Mouse (Mus musculus) CD4-positive, CD25-positive, alpha-beta regulatory T cell, adult 2 months (primary cell): ENCODE data around the gene Tex2.
"Not testable (repeated sequence)": the region's sequence is repeated elsewhere in the genome, so short reads cannot be mapped to it uniquely, and the experiment has no call there.

ENCODE experiments used
- DNase-seq: peaks from one replicate; pipeline ENCODE4 v3.0.0-alpha.2; 2012; ENCODE audit warnings: low read depth, low spot score

Gene Tex2

DNA sequence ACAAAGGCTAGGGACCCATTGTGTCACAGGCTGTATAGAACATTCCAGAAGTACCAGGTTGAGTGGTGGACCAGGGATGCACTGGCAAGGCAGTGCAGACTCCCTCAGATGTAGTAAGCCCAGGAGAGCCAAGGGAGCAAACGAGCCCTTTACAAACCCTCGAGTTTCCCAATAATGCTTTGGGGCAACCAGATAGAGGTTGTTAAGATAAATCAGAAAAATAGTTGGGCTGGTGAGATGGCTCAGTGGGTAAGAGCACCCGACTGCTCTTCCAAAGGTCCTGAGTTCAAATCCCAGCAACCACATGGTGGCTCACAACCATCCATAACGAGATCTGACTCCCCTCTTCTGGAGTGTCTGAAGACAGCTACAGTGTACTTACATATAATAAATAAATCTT lies 5.5 kb upstream of the Tex2 start:
- DNase-seq: not testable (repeated sequence)

GRCm38 (mm10) chr11:106617821-106618580 lies 4.8 kb upstream of the Tex2 start:
- no peak for DNase-seq

GRCm38 (mm10) chr11:106615561-106615960 lies 2.3 kb upstream of the Tex2 start:
- DNase-seq: no peak

GRCm38 (mm10) chr11:106614339-106614645 lies 1.1 kb upstream of the Tex2 start:
- DNase-seq: no peak

GRCm38 (mm10) chr11:106613638-106614338 lies 565 bp upstream of the Tex2 start:
- peak; percentile 62 for DNase-seq

DNA sequence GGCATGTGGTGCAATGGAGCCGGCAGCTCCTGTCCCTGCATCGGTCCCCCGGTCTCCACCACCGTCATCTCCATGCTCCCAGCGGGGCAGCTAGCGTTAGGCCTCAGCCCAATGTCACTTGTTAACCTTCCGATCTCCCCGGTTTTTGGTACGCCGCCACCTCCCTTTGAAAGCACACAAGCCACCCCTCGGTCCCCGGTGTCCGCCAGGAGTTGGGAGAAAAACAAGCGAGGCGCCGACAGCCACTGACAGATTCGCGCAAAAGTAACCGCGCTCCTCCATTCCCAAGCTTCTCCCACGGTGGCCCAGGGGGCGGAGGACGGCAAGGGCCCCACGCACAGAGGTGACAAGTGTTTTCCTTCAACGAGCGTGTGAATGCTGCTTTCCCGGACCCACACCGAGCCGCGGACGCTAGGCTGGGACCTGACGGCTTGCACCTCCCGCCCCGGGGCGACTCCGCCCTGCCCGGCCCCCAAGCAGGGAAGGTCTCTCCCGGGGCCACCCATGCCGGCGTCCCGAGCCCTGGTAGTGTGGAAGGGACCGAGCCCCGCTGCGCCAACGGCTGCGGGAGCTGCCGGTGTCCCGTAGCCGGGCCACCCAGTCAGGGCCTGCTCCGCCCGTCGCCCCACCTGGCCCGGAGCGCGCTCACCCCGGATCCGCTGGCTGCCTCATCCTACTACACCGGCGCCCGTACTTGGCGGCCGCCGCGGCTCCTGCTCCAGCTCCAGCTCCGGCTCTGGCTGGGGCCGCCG lies 838 bp downstream of the Tex2 start:
- peak; percentile 59 for DNase-seq

DNA sequence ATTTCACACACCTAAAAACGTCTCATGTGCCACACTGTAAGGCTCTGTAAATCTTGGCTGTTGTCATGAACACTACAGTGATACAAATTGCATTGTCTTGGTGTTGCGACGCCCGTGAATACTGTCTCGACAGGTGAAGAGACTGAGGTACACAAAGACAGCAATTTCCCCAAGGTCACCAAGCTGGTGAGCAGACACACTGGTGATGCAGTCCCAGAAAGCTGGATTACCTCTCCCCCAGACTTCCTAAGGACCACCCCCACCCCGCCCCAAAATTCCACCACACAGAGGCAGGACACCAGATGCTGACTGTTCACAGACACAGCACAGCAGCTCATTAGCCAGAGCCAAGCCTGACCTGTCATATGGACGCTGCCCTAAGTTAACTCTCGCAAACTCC lies 3.5 kb downstream of the Tex2 start:
- no peak for DNase-seq

GRCm38 (mm10) chr11:106607316-106607715 lies 5.9 kb downstream of the Tex2 start:
- DNase-seq: no peak

DNA sequence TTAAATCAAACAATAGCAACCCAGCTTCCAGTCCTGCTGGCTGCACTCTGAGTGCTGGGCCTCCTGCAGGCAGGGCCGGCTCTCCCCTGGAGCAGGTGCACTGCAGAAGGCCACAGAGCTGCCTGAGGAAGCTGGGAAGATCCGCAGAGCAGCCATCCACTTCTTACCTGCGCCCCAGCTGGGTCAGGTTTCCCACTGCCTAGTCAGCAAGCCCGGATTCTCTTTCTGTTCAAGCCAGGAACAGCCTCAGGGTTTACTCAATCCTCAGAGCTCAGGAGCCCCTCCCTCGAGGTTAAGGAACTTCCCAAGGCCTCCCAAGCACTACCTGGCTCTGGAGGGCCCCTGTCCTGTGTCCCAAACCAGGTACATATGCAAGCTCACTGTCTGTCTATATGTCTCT lies 7.2 kb downstream of the Tex2 start:
- DNase-seq: no peak

- no peak for DNase-seq
These were observed 10.0 kb downstream of the Tex2 start for GRCm38 (mm10) chr11:106603230-106603629.

- no peak for DNase-seq
These were observed 13.1 kb downstream of the Tex2 start for GRCm38 (mm10) chr11:106600124-106600523.

GRCm38 (mm10) chr11:106599345-106599744 lies 13.9 kb downstream of the Tex2 start:
- no peak for DNase-seq

- DNase-seq: peak; percentile 34
These were observed 14.9 kb downstream of the Tex2 start for GRCm38 (mm10) chr11:106598339-106598738.

DNA sequence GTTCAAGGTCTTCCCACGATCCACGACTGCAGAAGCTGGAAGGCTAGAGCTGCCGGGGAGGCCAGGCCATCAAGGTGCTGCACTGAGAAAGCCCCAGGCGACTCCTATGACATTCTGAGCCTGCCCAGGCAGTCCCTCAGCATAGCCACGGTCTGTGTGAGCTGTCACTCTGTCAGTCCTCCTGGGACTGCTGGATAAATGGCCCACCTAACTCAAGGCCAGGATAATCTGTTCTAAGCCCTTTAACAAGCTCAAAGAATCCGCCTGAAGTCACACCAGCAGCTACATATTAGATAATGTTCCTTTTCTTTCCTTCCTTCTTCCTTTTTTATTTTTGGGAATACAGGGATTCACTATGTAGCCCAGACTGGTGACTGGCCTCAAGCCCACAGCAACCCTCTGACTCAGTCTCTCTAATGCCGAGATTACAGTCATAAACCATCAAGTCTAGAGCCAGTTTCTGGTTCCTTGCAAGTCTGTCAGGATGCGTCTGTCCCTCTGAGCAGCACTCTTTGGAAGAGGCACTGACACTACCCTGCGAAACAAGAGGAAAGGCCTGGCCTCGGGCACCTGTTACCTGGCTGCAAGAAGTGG lies 15.4 kb downstream of the Tex2 start:
- DNase-seq: no peak

GRCm38 (mm10) chr11:106591183-106591582 lies 22.0 kb downstream of the Tex2 start:
- no peak for DNase-seq

DNA sequence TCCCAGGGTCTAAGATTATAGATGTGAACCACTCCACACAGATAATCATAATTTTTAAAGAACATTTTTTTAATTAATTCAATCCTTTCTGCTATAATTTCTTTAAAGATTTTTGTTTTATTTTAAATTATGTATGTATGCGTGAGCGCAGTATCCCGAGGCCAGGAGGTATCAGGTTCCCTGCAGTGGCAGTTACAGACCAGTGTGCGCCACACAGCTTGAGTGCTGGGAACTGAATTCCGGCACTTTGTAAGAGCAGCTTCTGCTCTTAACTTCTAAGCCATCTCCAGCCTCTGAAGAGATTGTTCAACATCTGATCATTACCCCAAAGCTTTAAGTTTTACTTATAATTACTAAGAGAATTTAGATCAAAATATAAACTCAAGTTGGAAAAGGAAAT lies 23.1 kb downstream of the Tex2 start:
- no peak for DNase-seq

DNA sequence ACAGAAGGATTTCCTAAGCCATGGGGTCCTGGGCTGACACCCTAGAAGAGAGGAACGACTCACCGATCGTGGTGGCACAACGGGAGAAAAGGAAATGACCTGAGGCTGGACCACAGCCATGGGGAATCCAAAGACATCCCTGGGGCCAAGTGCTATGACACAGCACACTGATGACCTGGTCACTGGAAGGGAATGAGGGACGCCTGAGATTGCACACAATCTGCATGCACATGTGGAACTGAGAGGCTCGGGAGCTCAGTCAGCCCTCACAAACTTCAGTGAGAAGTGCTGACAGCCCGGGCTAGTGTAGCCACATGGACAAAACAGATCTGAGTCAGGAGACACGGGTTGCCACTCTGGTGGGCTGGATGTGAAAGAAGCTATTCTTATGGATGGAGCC lies 24.4 kb downstream of the Tex2 start:
- DNase-seq: no peak

DNA sequence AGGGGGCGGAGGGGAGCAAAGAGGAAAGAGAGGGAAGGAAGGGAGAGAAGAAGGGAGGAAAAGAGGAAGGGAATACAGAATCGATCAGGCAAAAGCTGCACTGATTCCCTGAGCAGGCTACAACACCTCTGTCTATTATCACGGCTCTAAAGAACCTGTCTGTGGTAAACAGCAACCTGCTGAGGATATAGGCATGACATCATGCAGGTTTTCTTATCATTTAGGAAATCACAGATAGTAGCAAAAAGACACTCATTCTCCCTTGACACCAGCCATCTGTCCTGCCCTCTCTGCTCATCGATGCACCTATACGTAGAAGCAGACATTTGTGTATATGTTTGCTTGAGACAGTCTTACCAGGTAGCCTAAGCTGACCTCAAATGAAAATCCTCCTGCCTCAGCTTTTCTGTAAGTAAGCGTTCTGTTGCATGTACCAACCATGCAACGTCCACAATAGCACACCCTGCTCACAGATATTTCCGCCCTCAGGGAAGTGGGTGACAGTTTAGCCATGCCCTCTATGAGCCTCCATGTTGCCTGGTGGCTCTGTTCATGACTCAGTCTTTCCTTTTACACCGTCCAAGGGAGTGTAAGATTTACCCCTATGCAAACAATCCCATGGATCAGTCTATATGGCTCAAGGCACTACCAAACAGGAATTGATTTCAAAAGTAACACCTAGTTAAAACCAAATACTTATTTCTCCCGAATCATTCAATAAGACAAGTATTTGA lies 25.3 kb downstream of the Tex2 start:
- peak; percentile 45 for DNase-seq

- no peak for DNase-seq
These were observed 29.4 kb downstream of the Tex2 start for GRCm38 (mm10) chr11:106583801-106584200.

GRCm38 (mm10) chr11:106581357-106581756 lies 31.9 kb downstream of the Tex2 start:
- DNase-seq: peak; percentile 61

GRCm38 (mm10) chr11:106580468-106580867 lies 32.8 kb downstream of the Tex2 start:
- no peak for DNase-seq

GRCm38 (mm10) chr11:106579957-106580356 lies 33.3 kb downstream of the Tex2 start:
- DNase-seq: no peak
